Mouse (Mus musculus) forebrain, embryonic 12.5 days (tissue): Measurements from ENCODE around the gene Selp. TPM values are rescaled to one million over a fixed set of nuclear protein-coding genes. Genes with fewer than 3 reads are reported as not detected.

Experiments used
- polyA plus RNA-seq: library from polyadenylated mRNA; unstranded; fragments of >200 nt; fragmentation: Nextera tagmentation; extraction: Ambion mirVana; gene quantifications from 2 replicates; pipeline ENCODE4 v1.2.1, GENCODE M21; 2016

Gene Selp
- polyA plus RNA-seq, 1 experiment from 2014 or later = not detected

Other genes starting within 250 kb of the Selp start
- 20.5 and 22.0 TPM in 2 replicates for gene Scyl3, start 186.2 kb upstream of the Selp start, polyA plus RNA-seq
- 30.4 and 35.8 TPM in 2 replicates for gene BC055324, start 120.5 kb upstream of the Selp start, polyA plus RNA-seq
- gene Mettl18, start 120.4 kb upstream of the Selp start, polyA plus RNA-seq = 9.8 and 10.3 TPM in 2 replicates
- not detected in 2 replicates for gene Sele, start 67.0 kb upstream of the Selp start, polyA plus RNA-seq
- not detected in 2 replicates for gene Sell, start 53.3 kb upstream of the Selp start, polyA plus RNA-seq
- gene F5, start 36.6 kb downstream of the Selp start, polyA plus RNA-seq = 0.15 and 0.18 TPM in 2 replicates
- 10.8 and 11.5 TPM in 2 replicates for gene Slc19a2, start 133.8 kb downstream of the Selp start, polyA plus RNA-seq
- gene Ccdc181, start 160.3 kb downstream of the Selp start, polyA plus RNA-seq = 18.6 and 19.5 TPM in 2 replicates
- gene Nme7, start 188.9 kb downstream of the Selp start, polyA plus RNA-seq = 37.0 and 37.1 TPM in 2 replicates
- gene Blzf1, start 192.2 kb downstream of the Selp start, polyA plus RNA-seq = 27.3 and 28.9 TPM in 2 replicates